Mouse (Mus musculus): Measurements from ENCODE around the gene Gm10644. TPM values are rescaled to one million over a fixed set of nuclear protein-coding genes. Genes with fewer than 3 reads are reported as not detected.

Gm10644 gene
- total RNA-seq, 2 experiments from 2014 or later = 0.44 to 0.87 TPM

DNA sequence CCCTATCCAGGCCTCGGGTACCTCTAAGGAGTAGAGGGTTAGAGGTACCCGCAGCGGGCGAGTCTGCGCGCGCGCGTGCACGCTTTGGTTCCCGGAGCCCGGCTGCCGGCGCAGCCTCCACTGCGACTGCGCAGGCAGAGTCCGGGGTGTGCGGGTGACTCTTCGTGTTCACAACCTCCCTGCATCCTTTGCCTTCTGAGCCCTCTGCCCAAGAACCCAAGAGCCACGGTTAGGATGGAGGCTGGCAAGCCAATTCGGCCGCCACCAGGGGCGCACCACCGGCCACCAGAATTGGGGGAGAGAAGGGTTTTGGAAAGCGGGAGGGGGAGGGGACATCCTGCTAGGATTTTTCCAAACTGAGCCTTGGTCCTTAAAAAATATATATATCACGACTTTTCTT, 57.8 kb downstream of the Gm10644 start:
- Histone ChIP-seq H3K27ac (peak overlapping the region; percentile 67), H3K4me3 (peak overlapping the region; percentile 45)
- DNase-seq (ENCODE audit: low spot score in 2 of 2) = peak in 1 of 2 experiments; percentile 71
- peak; percentile 78 for TF ChIP-seq CTCF (conservative IDR thresholded peaks at IDR 0.05)

DNA sequence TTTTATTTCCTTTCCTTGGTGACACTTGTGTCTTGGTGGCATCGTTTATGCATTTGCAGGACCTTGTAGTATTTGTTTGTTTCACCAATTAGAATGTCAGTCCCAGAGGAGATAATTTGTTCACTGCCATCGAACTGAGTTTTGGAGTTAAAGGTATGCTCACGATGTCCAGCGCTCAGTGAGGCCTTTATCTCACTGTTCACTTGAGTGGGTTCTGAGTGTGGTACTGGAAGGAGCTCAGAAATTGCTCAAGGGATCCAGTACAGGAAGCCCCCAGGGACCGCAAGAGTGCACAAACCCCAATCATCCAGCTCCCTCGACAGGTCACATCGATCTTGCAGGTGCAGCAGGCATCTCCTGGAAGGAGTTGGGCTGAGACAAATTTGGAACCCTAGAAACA, 58.5 kb downstream of the Gm10644 start:
- TF ChIP-seq CTCF (conservative IDR thresholded peaks at IDR 0.05) = no peak
- H3K27ac ChIP-seq = no peak overlapping the region; the same call in 1 of the 2 replicates
- no peak overlapping the region for H3K4me3 ChIP-seq
- no peak for DNase-seq (ENCODE audit: low spot score in 2 of 2)

DNA sequence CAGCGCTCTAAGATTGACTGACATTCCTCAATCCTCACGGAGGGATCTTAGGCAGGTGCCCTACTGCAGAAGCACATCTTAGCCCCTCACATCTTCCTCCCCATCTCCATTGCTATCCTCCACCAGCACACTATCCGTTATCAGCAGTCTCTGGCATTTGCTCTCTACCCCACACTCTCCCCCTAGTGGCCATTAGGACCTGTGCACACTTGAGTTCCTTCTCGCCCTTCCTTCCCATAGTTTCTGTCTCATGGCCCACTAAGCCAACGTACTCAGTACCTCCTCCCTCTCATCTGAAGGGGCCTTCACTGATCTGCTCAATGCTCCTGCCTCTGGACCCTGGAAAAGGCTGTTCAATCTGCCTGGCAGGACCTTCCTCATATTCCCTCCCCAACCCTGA, 59.1 kb downstream of the Gm10644 start:
- no peak for DNase-seq (ENCODE audit: low spot score in 2 of 2)

DNA sequence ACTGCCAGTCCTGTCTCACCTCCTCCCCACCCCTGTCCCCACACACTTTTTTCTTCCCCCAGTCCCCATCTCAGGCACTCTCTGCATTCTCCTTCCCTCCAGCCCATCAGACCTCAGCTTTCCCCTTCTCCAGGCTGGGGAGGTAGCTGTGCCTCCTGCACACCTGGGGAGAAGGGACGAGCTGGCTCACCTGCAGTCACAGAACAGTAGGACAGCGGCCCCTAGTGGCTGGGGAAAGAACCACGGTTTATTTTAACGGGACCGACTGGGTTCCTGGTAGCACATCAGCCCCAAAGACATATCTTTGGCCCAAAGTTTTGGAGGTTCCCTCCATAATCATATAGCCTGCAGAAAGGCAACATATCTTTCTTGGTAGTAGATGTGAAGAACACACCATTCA, 61.1 kb downstream of the Gm10644 start:
- H3K27ac ChIP-seq = no peak overlapping the region
- DNase-seq (ENCODE audit: low spot score in 2 of 2) = peak; percentile 68 to 89
- no peak overlapping the region for H3K4me3 ChIP-seq
- peak; percentile 97 for TF ChIP-seq CTCF (conservative IDR thresholded peaks at IDR 0.05)

More for the DNA sequence above, 59.1 kb downstream of the Gm10644 start:
- peak; percentile 94 for TF ChIP-seq CTCF (conservative IDR thresholded peaks at IDR 0.05)
- Histone ChIP-seq H3K27ac (no peak overlapping the region), H3K4me3 (no peak overlapping the region)

DNA sequence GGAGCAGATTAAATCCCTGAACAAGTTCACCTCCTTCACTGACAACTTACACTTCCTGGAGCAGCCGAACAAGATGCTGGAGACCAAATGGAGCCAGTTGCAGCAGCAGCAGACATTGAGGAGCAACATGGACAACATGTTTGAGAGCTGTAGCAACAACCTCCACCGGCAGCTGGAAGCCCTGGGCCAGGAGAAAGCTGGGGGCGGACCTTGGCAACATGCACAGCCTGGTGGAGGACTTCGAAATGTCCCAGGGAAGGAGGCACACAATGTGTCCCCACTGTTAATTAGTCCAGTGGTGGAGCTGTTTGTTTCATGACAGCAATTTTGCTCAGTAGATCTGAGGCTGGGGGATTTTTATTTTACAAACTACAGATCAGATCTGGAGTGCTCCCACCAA, 62.9 kb downstream of the Gm10644 start:
- TF ChIP-seq CTCF (conservative IDR thresholded peaks at IDR 0.05) = no peak
- H3K4me3 ChIP-seq = no peak overlapping the region
- no peak for DNase-seq (ENCODE audit: low spot score in 2 of 2)
- H3K27ac ChIP-seq = no peak overlapping the region

DNA sequence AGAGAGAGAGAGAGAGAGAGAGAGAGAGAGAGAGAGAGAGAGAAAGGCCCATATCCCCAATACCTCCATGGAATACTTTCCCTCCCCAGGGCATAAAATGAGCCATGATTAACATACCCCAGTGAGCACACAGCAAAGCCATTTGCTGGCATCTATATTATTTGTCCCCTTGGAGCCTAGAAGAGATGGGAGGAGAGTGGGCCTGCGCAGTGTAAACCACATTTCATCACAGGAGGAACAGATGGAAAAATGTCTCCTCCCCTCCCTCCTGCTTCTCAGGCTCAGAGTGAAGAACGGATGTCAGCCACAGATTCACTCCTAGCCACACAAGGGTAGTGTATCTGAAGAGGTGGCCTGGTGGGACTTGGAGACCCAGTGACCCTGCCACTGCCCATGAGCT, 66.6 kb downstream of the Gm10644 start:
- H3K4me3 ChIP-seq = no peak overlapping the region
- H3K27ac ChIP-seq = peak overlapping the region; percentile 69
- DNase-seq (ENCODE audit: low spot score in 2 of 2) = no peak
- TF ChIP-seq CTCF (conservative IDR thresholded peaks at IDR 0.05) = no peak

Small RNAs within 50 kb of the gene (microRNA-seq; reads per million reads assigned to microRNA genes)
- gene Gm44330 (0 reads per million in 2 experiments), gene Gm44450 (0 to 0.96 reads per million in 2 experiments)

Other genes with a start within 250 kb of the Gm10644 start
- 10 to 100 TPM; 17.9 to 20.4 TPM for gene Ddx39, start 240.0 kb downstream of the Gm10644 start, total RNA-seq (2021)
- 10 to 100 TPM in 1 of 2 experiments, 1 to 10 TPM in 1; 8.1 to 12.4 TPM for gene Adgre5, start 213.9 kb downstream of the Gm10644 start, total RNA-seq (2021)
- gene Adgrl1, start 55.1 kb downstream of the Gm10644 start, total RNA-seq (2021) = 100 to 1,000 TPM; 328 to 329 TPM
- under 1 TPM; 0.44 to 0.82 TPM for gene Asf1b, start 302 bp upstream of the Gm10644 start, total RNA-seq (2021)
- gene Prkaca, start 17.8 kb upstream of the Gm10644 start, total RNA-seq (2021) = 100 to 1,000 TPM; 256 to 257 TPM
- gene Samd1, start 42.5 kb upstream of the Gm10644 start, total RNA-seq (2021) = 10 to 100 TPM; 40.7 to 41.2 TPM
- under 1 TPM; 0.66 to 0.82 TPM for gene 1700067K01Rik, start 46.3 kb upstream of the Gm10644 start, total RNA-seq (2021)
- gene 2210011C24Rik, start 57.0 kb upstream of the Gm10644 start, total RNA-seq (2021) = 1 to 10 TPM in 1 of 2 experiments, not detected in 1; 1.1 TPM
- 1 to 10 TPM; 2.8 TPM for gene Palm3, start 66.3 kb upstream of the Gm10644 start, total RNA-seq (2021)
- gene Il27ra, start 87.4 kb upstream of the Gm10644 start, total RNA-seq (2021) = 1 to 10 TPM; 2.0 TPM
- not detected for gene Rln3, start 89.8 kb upstream of the Gm10644 start, total RNA-seq (2021)
- gene Gm10643, start 109.9 kb upstream of the Gm10644 start, total RNA-seq (2021) = 1 to 10 TPM; 4.2 to 6.7 TPM
- gene Rfx1, start 111.6 kb upstream of the Gm10644 start, total RNA-seq (2021) = 10 to 100 TPM; 28.7 to 33.3 TPM
- 10 to 100 TPM; 21.2 to 22.5 TPM for gene Dcaf15, start 149.6 kb upstream of the Gm10644 start, total RNA-seq (2021)
- gene Podnl1, start 170.8 kb upstream of the Gm10644 start, total RNA-seq (2021) = not detected
- gene Cc2d1a, start 192.7 kb upstream of the Gm10644 start, total RNA-seq (2021) = 10 to 100 TPM; 53.2 to 57.8 TPM
- 1 to 10 TPM; 2.1 to 2.9 TPM for gene 4930432K21Rik, start 192.8 kb upstream of the Gm10644 start, total RNA-seq (2021)
- gene Nanos3, start 230.0 kb upstream of the Gm10644 start, total RNA-seq (2021) = 1 to 10 TPM; 2.6 to 5.0 TPM